Mouse (Mus musculus) bone marrow macrophage, adult 2 months (primary cell): ENCODE results near the gene Rtkn2.

Experiments used
- CTCF ChIP-seq: IDR thresholded peaks from 2 replicates; pipeline ENCODE4 v1.5.1; 2012; ENCODE audit warnings: low read depth, mild to moderate bottlenecking, low read length, moderate library complexity
- POLR2A ChIP-seq: IDR thresholded peaks from 2 replicates; pipeline ENCODE4 v1.6.1; 2012; ENCODE audit warnings: mild to moderate bottlenecking, low read depth, low read length, borderline replicate concordance

DNA sequence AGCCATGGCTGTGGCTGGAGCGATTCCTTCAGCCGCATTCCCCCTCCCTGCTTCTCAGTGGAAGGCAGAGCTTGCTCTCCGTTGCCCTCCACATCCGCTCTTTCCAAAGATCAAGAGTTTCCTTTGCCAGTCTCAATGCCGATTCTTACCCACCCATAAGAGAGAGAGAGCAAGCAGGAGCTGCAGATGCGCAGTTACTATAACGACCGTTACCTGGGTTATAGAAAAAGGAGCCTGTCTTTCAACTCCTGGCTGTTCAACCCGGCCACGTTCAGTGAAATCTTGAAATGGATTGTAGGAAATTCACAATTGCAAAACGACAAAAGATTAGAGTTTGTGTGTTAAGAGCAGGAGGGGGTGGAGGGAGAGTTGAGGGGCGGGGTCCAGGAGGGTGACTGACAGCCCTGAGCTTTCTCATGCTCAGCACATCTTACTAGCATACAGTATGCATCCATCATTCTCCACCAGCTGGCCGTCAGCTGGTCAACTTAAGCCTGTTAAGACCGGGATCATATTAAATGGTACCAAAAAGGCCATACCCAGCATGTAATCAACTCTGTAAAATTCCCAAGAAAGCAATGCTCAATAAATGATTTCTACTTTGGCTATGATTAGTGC is 72.1 kb downstream of the Rtkn2 start:
- TF ChIP-seq CTCF (no peak), POLR2A (no peak)
